8 mouse cellular contexts compared by ENCODE assay signal in the genomic region with DNA sequence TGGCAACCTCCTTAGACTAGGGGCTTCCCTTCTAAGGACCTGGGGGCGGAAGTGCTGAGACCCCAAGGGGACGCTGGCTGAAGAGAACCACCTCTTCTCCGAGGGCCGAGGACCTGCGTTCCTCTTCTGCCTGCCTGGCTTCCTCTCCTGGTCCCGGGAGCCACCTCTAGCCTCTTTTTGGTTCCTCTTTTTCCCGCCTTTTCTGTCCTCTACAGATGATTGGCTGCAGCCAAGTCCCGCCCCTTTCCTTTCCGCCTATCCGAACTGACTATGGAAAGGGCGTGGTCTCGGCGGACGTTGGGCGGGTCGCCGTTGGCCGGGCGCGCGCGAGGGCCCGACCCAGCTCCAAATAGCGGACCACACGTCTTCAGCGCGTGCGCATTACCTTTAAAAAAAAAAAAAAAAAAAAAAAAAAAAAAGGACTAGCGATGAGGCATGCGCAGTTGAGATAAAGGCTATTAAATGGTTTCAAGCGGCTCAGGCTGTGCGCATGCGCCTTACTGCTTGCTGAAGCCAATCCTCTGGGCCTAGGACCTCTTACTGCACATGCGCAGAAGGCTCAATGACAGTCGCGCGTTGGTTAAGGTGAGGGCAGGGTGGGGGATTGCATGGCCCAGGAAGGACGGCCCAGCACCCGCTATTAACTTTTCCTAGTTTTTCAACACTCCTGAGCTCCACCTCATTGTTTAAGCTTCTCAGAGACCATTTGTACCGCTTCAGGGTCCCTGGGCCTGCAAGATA. TPM values are rescaled to one million over a fixed set of nuclear protein-coding genes. Genes with fewer than 3 reads are reported as not detected.
DNase-seq lines count a peak whose midpoint lies in the region; ATAC-seq and TF ChIP-seq lines count a peak whose summit lies in the region.

A gene (minus strand): TSS at position 198 of the 741 bp plus-strand sequence.
A gene (plus strand): TSS at position 425 of the 741 bp plus-strand sequence.

- TF ChIP-seq CTCF in ES-Bruce4 (IDR thresholded peaks at IDR 0.05; ENCODE audit: low read depth, low read length): no peak
- no peak for TF ChIP-seq CTCF in liver, postnatal 0 days (IDR thresholded peaks at IDR 0.05; ENCODE audit: low read depth)

- no peaks in the 10 kb centered on the region for H3K27me3 ChIP-seq in ES-Bruce4 (ENCODE audit: control insufficient read depth, insufficient read depth, low read length, poor library complexity, severe bottlenecking)
- H3K27me3 ChIP-seq in forebrain, embryonic 13.5 days: no peaks in the 10 kb centered on the region
- H3K27me3 ChIP-seq in liver, postnatal 0 days (ENCODE audit: insufficient read depth, low read length): no peaks in the 10 kb centered on the region
- H3K27me3 ChIP-seq in neural tube, embryonic 14.5 days (ENCODE audit: control insufficient read depth, insufficient read depth, low read length): no peaks in the 10 kb centered on the region

- ATAC-seq in cerebellum, adult (ENCODE audit: insufficient number of reproducible peaks, low FRiP score, low TSS enrichment): peak; percentile 88
- peak; percentile 90 for ATAC-seq in forebrain, embryonic 13.5 days
- peak; percentile 85 for ATAC-seq in liver, postnatal 0 days
- ATAC-seq in neural tube, embryonic 14.5 days (ENCODE audit: low read depth): peak; percentile 90

- WGBS in forebrain, embryonic 13.5 days: 1% methylated on average over 40 of the region's 40 CpGs
- 1% methylated on average over 40 of the region's 40 CpGs for WGBS in large intestine, adult 2 months
- WGBS in liver, postnatal 0 days (ENCODE audit: insufficient replicate concordance): under 1% methylated on average over 40 of the region's 40 CpGs
- 2% methylated on average over 40 of the region's 40 CpGs for WGBS in neural tube, embryonic 14.5 days

- peak within 1 kb of the TSS; percentile 78 for H3K9ac ChIP-seq in ES-Bruce4 (ENCODE audit: low read depth, poor library complexity, severe bottlenecking)
- H3K9ac ChIP-seq in forebrain, embryonic 13.5 days: peak within 1 kb of the TSS; percentile 60
- peak within 1 kb of the TSS; percentile 68 for H3K9ac ChIP-seq in liver, postnatal 0 days (replicated peaks)
- peak within 1 kb of the TSS; percentile 62 for H3K9ac ChIP-seq in neural tube, embryonic 14.5 days (replicated peaks; ENCODE audit: low read depth, low read length)

- TF ChIP-seq POLR2A in ES-Bruce4 (IDR thresholded peaks at IDR 0.05; ENCODE audit: insufficient read depth, low read length): peak; percentile 55

- peak within 1 kb of the TSS; percentile 83 for H3K27ac ChIP-seq in ES-Bruce4 (ENCODE audit: insufficient read depth, low read length)
- H3K27ac ChIP-seq in forebrain, embryonic 13.5 days: peak within 1 kb of the TSS; percentile 37
- H3K27ac ChIP-seq in liver, postnatal 0 days (ENCODE audit: low read depth): peak within 1 kb of the TSS; percentile 85
- H3K27ac ChIP-seq in neural tube, embryonic 14.5 days (ENCODE audit: low read depth, low read length): peak within 1 kb of the TSS; percentile 60

- DNase-seq in heart, postnatal 10 days: peak; percentile 98
- peak; percentile 98 for DNase-seq in large intestine, adult 2 months (ENCODE audit: low read depth, low spot score)
- peak; percentile 97 for DNase-seq in liver, postnatal 0 days
- DNase-seq in testis, postnatal 10 days (ENCODE audit: low spot score): peak; percentile 98

- no peaks in the 10 kb centered on the region for H3K9me3 ChIP-seq in ES-Bruce4 (replicated peaks; ENCODE audit: control insufficient read depth, insufficient read depth, low read length, poor library complexity, severe bottlenecking)
- no peaks in the 10 kb centered on the region for H3K9me3 ChIP-seq in forebrain, embryonic 13.5 days (replicated peaks)
- no peaks in the 10 kb centered on the region for H3K9me3 ChIP-seq in liver, postnatal 0 days (ENCODE audit: low read length)
- no peaks in the 10 kb centered on the region for H3K9me3 ChIP-seq in neural tube, embryonic 14.5 days (ENCODE audit: control insufficient read depth, low read length)

- no peaks in the 10 kb centered on the region for H3K36me3 ChIP-seq in ES-Bruce4 (ENCODE audit: control insufficient read depth, insufficient read depth, low read length, poor library complexity, severe bottlenecking)
- no peaks in the 10 kb centered on the region for H3K36me3 ChIP-seq in forebrain, embryonic 13.5 days (ENCODE audit: poor library complexity, severe bottlenecking)
- no peaks in the 10 kb centered on the region; the same call in 1 of the 2 replicates for H3K36me3 ChIP-seq in liver, postnatal 0 days (replicated peaks; ENCODE audit: insufficient read depth, low read length)
- no peaks in the 10 kb centered on the region for H3K36me3 ChIP-seq in neural tube, embryonic 14.5 days (ENCODE audit: control insufficient read depth, insufficient read depth, low read length)

- intact Hi-C loops in heart, postnatal 10 days (cut with DNase I): loop anchor here (1.0 kb wide), 1 partner anchor 24 kb away; no protein-coding TSS in a partner anchor

- H3K4me2 ChIP-seq in forebrain, embryonic 13.5 days: peak within 1 kb of the TSS; percentile 89
- H3K4me2 ChIP-seq in liver, postnatal 0 days (ENCODE audit: low read depth, low read length): peak within 1 kb of the TSS; percentile 81
- peak within 1 kb of the TSS; percentile 92 for H3K4me2 ChIP-seq in neural tube, embryonic 14.5 days (ENCODE audit: low read depth, low read length)

- no peaks in the 10 kb centered on the region for H3K4me1 ChIP-seq in ES-Bruce4 (ENCODE audit: control insufficient read depth, insufficient read depth, low read length)
- peaks cover 12% of the 10 kb centered on the region for H3K4me1 ChIP-seq in forebrain, embryonic 13.5 days
- peaks cover 6% of the 10 kb centered on the region for H3K4me1 ChIP-seq in liver, postnatal 0 days (ENCODE audit: insufficient read depth)
- H3K4me1 ChIP-seq in neural tube, embryonic 14.5 days (ENCODE audit: control insufficient read depth, insufficient read depth, low read length): peaks cover 8% of the 10 kb centered on the region; the same call in 1 of the 2 replicates

- peak within 1 kb of the TSS; percentile 86 for H3K4me3 ChIP-seq in ES-Bruce4 (ENCODE audit: low read depth, low read length)
- peak within 1 kb of the TSS; percentile 51 for H3K4me3 ChIP-seq in forebrain, embryonic 13.5 days
- H3K4me3 ChIP-seq in liver, postnatal 0 days (ENCODE audit: low read depth, low read length): peak within 1 kb of the TSS; percentile 55
- H3K4me3 ChIP-seq in neural tube, embryonic 14.5 days (ENCODE audit: low read depth, low read length): peak within 1 kb of the TSS; percentile 46

- no peak for TF ChIP-seq EP300 in ES-Bruce4 (IDR thresholded peaks at IDR 0.05; ENCODE audit: insufficient read depth, low read depth, low read length)
- peak; percentile 56; the same call in 1 of the 2 replicates for TF ChIP-seq EP300 in liver, postnatal 0 days (IDR thresholded peaks at IDR 0.05; ENCODE audit: low read depth)

RNA-seq across cellular contexts. Expression of the first gene that starts in this region (rescaled TPM):
- polyA plus RNA-seq in ES-Bruce4 (2011; ENCODE audit: insufficient read depth, insufficient read length, low read depth, missing spikeins): 2.0 and 3.4 TPM in 2 replicates
- polyA plus RNA-seq in forebrain, embryonic 13.5 days (2015; fragmentation: Nextera tagmentation; extraction: Ambion mirVana): 0.62 and 0.92 TPM in 2 replicates
- under 1 TPM in 1 of 2 experiments, not detected in 1; 0.37 TPM for total RNA-seq in heart, postnatal 10 days (2021)
- 0.26 and 0.41 TPM in 2 replicates for polyA plus RNA-seq in large intestine, adult 2 months (2012; rRNA removed)
- polyA plus RNA-seq in liver, postnatal 0 days (2015; fragmentation: Nextera tagmentation; extraction: Ambion mirVana): 0.70 and 0.71 TPM in 2 replicates
- 0.37 TPM in 1 of 2 replicates, not detected in the other for polyA plus RNA-seq in neural tube, embryonic 14.5 days (2014; fragmentation: Nextera tagmentation; extraction: Ambion mirVana)

RNA-seq across cellular contexts. Expression of the second gene that starts in this region (rescaled TPM):
- 21.7 and 28.2 TPM in 2 replicates for polyA plus RNA-seq in ES-Bruce4 (2011; ENCODE audit: insufficient read depth, insufficient read length, low read depth, missing spikeins)
- polyA plus RNA-seq in forebrain, embryonic 13.5 days (2015; fragmentation: Nextera tagmentation; extraction: Ambion mirVana): 3.7 and 4.3 TPM in 2 replicates
- total RNA-seq in heart, postnatal 10 days (2021): 10 to 100 TPM; 56.8 to 58.7 TPM
- 28.7 and 33.5 TPM in 2 replicates for polyA plus RNA-seq in large intestine, adult 2 months (2012; rRNA removed)
- polyA plus RNA-seq in liver, postnatal 0 days (2015; fragmentation: Nextera tagmentation; extraction: Ambion mirVana): 3.5 and 4.3 TPM in 2 replicates
- polyA plus RNA-seq in neural tube, embryonic 14.5 days (2014; fragmentation: Nextera tagmentation; extraction: Ambion mirVana): 4.0 and 4.8 TPM in 2 replicates

Comparison
In these comparisons a context has a peak if more than half of its experiments do, and no peak if none do; other contexts are left out.
1. Peak in every context shown above with its lines: DNase-seq, ATAC-seq, H3K4me3 ChIP-seq and H3K27ac ChIP-seq.